ENCODE assay signal across 12 mouse cellular contexts in the genomic region with DNA sequence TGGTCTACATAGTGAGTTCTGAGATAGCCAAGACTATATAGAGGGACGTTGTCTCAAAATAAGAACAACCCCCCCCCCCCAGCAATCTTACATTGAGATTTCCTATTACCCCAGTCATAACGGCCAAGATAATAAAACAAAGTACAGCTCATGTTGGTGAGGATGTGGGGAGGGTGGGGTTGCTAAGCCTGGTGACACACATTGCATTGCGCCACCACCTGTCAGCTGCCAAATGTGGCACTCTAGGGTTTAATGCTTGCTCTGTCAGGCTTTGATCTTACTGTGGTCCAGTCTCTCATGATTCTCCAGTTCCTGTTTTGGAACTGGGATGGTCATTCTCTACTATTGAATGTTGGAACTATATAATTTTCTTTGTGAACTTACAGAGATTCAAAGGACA. TPM values are rescaled to one million over a fixed set of nuclear protein-coding genes. Genes with fewer than 3 reads are reported as not detected.
DNase-seq lines count a peak whose midpoint lies in the region; ATAC-seq and TF ChIP-seq lines count a peak whose summit lies in the region.
"Had no signal": no experiment of that assay in that cellular context is flagged by ENCODE, and none has a peak within 500 bp of the region (broad histone marks: within the 10 kb centered on the region; RNA-seq: fewer than 3 reads in every experiment).

No protein-coding gene starts in this region.

- TF ChIP-seq CTCF in CH12.LX (conservative IDR thresholded peaks at IDR 0.05 in 1 of 2, IDR thresholded peaks at IDR 0.05 in 1 of 2; ENCODE audit: low read depth in 2 of 2, low read length in 2 of 2), result peak in 1 of 2 experiments; percentile 48; a peak in 2 of 4 replicates

- H3K27me3 ChIP-seq in CH12.LX (replicated peaks), result no peaks in the 10 kb centered on the region
- H3K27me3 ChIP-seq in hindbrain, embryonic 10.5 days (ENCODE audit: insufficient read depth, poor library complexity, severe bottlenecking), result no peaks in the 10 kb centered on the region
- H3K27me3 ChIP-seq in heart, embryonic 12.5 days (replicated peaks), result no peaks in the 10 kb centered on the region
- H3K27me3 ChIP-seq: heart, embryonic 15.5 days; liver, embryonic 15.5 days had no signal

- H3K4me1 ChIP-seq in CH12.LX (ENCODE audit: control insufficient read depth in 1 of 2, insufficient read depth in 2 of 2), result peaks cover 2 to 3% of the 10 kb centered on the region in 2 experiments; a peak in 1 of 4 replicates
- H3K4me1 ChIP-seq in hindbrain, embryonic 10.5 days (replicated peaks), result no peaks in the 10 kb centered on the region
- H3K4me1 ChIP-seq in heart, embryonic 12.5 days (replicated peaks), result no peaks in the 10 kb centered on the region

- no peak for TF ChIP-seq EP300 in CH12.LX (IDR thresholded peaks at IDR 0.05; ENCODE audit: low read length)

- TF ChIP-seq POLR2A in CH12.LX (IDR thresholded peaks at IDR 0.05; ENCODE audit: low read depth, low read length), result no peak

- H3K4me2 ChIP-seq in CH12.LX (ENCODE audit: insufficient read depth, low read depth, poor library complexity, severe bottlenecking), result no peak overlapping the region
- no peak overlapping the region for H3K4me2 ChIP-seq in heart, embryonic 12.5 days
- H3K4me2 ChIP-seq: heart, embryonic 15.5 days; liver, embryonic 15.5 days had no signal

- H3K4me3 ChIP-seq in CH12.LX (replicated peaks in 1 of 3; ENCODE audit: low read depth in 2 of 3, low read length in 2 of 3, poor library complexity in 1 of 3), result no peak overlapping the region
- no peak overlapping the region for H3K4me3 ChIP-seq in hindbrain, embryonic 10.5 days
- H3K4me3 ChIP-seq in heart, embryonic 12.5 days, result no peak overlapping the region
- H3K4me3 ChIP-seq: heart, embryonic 15.5 days; liver, embryonic 15.5 days had no signal

- dilution Hi-C loops in CH12.LX (cut with MboI; ENCODE audit: extremely low pct_ligation_motif_present, extremely low pct_unique_long_range_greater_than_20kb, low sequenced_read_pairs), result no loop called here

- in situ Hi-C loops in CH12.LX (cut with MboI; ENCODE audit: low pct_ligation_motif_present, low pct_unique_long_range_greater_than_20kb, low sequenced_read_pairs), result no loop called here

- peak; percentile 46 for ATAC-seq in inflammation-experienced regulatory T-cells, adult 6 months
- ATAC-seq in megakaryocyte progenitor cell, adult 5-6 weeks (replicated peaks; ENCODE audit: poor library complexity), result peak; percentile 98
- ATAC-seq in heart, embryonic 12.5 days (ENCODE audit: insufficient number of reproducible peaks, low FRiP score), result no peak

- no peaks in the 10 kb centered on the region for H3K79me2 ChIP-seq in CH12.LX (replicated peaks; ENCODE audit: control insufficient read depth, extremely low read depth, insufficient read depth, poor library complexity, severe bottlenecking)

- H3K27ac ChIP-seq in CH12.LX (ENCODE audit: insufficient read depth, low read depth), result no peak overlapping the region
- H3K27ac ChIP-seq in hindbrain, embryonic 10.5 days, result no peak overlapping the region
- no peak overlapping the region for H3K27ac ChIP-seq in heart, embryonic 12.5 days (ENCODE audit: poor library complexity, severe bottlenecking)
- H3K27ac ChIP-seq: heart, embryonic 15.5 days; kidney, postnatal 0 days; liver, embryonic 15.5 days had no signal

- DNase-seq in 3T3-L1 (ENCODE audit: low read depth, low spot score) (peak; percentile 71), CH12.LX (ENCODE audit: extremely low read depth) (no peak)
- DNase-seq in hindbrain, embryonic 10.5 days (ENCODE audit: low spot score), result no peak
- no peak for DNase-seq in right cerebral cortex, postnatal 4 days
- no peak for DNase-seq in gastrocnemius, adult 18-20 months (ENCODE audit: low spot score)
- DNase-seq: cerebellum, adult 8-10 months had no signal

- peak; percentile 12 for TF ChIP-seq RAD21 in CH12.LX (IDR thresholded peaks at IDR 0.05; ENCODE audit: low read depth, low read length)

- 91% methylated on average over 3 of the region's 3 CpGs for WGBS in hindbrain, embryonic 10.5 days
- 79% methylated on average over 3 of the region's 3 CpGs for WGBS in heart, embryonic 12.5 days

- H3K36me3 ChIP-seq in CH12.LX (replicated peaks in 1 of 2; ENCODE audit: control insufficient read depth in 1 of 2, insufficient read depth in 1 of 2, low read length in 1 of 2), result no peaks in the 10 kb centered on the region
- no peaks in the 10 kb centered on the region for H3K36me3 ChIP-seq in hindbrain, embryonic 10.5 days
- no peaks in the 10 kb centered on the region for H3K36me3 ChIP-seq in heart, embryonic 12.5 days
- H3K36me3 ChIP-seq: heart, embryonic 15.5 days; liver, embryonic 15.5 days had no signal

- no peaks in the 10 kb centered on the region for H3K9me3 ChIP-seq in CH12.LX (replicated peaks; ENCODE audit: low read length)
- no peaks in the 10 kb centered on the region for H3K9me3 ChIP-seq in hindbrain, embryonic 10.5 days
- no peaks in the 10 kb centered on the region for H3K9me3 ChIP-seq in heart, embryonic 12.5 days (replicated peaks)
- H3K9me3 ChIP-seq: heart, embryonic 15.5 days; liver, embryonic 15.5 days had no signal

- H3K9ac ChIP-seq in CH12.LX (ENCODE audit: insufficient read depth, low read depth), result no peak overlapping the region
- no peak overlapping the region for H3K9ac ChIP-seq in heart, embryonic 12.5 days
- H3K9ac ChIP-seq: heart, embryonic 15.5 days; liver, embryonic 15.5 days had no signal

TF ChIP-seq in CH12.LX, 34 proteins besides CTCF, POLR2A, EP300 and RAD21:
- peak; percentile 42 for TF ChIP-seq SMC3 (IDR thresholded peaks at IDR 0.05; ENCODE audit: low read depth, low read length)
- no peak for TF ChIP-seq MEF2A (IDR thresholded peaks at IDR 0.05; ENCODE audit: borderline replicate concordance, low read depth, low read length)
TF ChIP-seq in CH12.LX: peak in this region for 1.

RNA-seq across cellular contexts. Expression of gene Tmem230, which starts 43.8 kb away (rescaled TPM):
- 20.3 and 27.7 TPM in 2 replicates for total RNA-seq in CH12.LX (2012; rRNA removed)
- 34.7 and 35.2 TPM in 2 replicates for total RNA-seq in CH12.LX (2014; rRNA removed)
- 28.9 and 38.2 TPM in 2 replicates for polyA plus RNA-seq in CH12.LX (2012; ENCODE audit: insufficient read length, low read depth)
- polyA plus RNA-seq in inflammation-experienced regulatory T-cells, adult 6 months (2017; shearing (Covaris generic)), result 10 to 100 TPM; 28.2 to 45.1 (median 37.2) TPM
- 60.6 and 64.6 TPM in 2 replicates for total RNA-seq in megakaryocyte progenitor cell, adult 5-6 weeks (2015)
- total RNA-seq in megakaryocyte progenitor cell, adult 5-6 weeks (2017), result 17.2 and 23.0 TPM in 2 replicates
- 43.7 and 52.6 TPM in 2 replicates for polyA plus RNA-seq in hindbrain, embryonic 10.5 days (2016; fragmentation: Nextera tagmentation; extraction: Ambion mirVana)
- polyA plus RNA-seq in heart, embryonic 12.5 days (2016; fragmentation: Nextera tagmentation; extraction: Ambion mirVana), result 40.3 and 40.7 TPM in 2 replicates
- total RNA-seq in gastrocnemius, adult 18-20 months (2021), result 10 to 100 TPM; 27.2 to 28.8 TPM

RNA-seq across cellular contexts. Expression of gene Pcna, which starts 49.3 kb away (rescaled TPM):
- total RNA-seq in CH12.LX (2012; rRNA removed) (354 and 466 TPM in 2 replicates), CH12.LX (2014; rRNA removed) (839 and 915 TPM in 2 replicates)
- 550 and 554 TPM in 2 replicates for polyA plus RNA-seq in CH12.LX (2012; ENCODE audit: insufficient read length, low read depth)
- polyA plus RNA-seq in inflammation-experienced regulatory T-cells, adult 6 months (2017; shearing (Covaris generic)), result 100 to 1,000 TPM; 149 to 308 (median 151) TPM
- 782 and 829 TPM in 2 replicates for total RNA-seq in megakaryocyte progenitor cell, adult 5-6 weeks (2015)
- total RNA-seq in megakaryocyte progenitor cell, adult 5-6 weeks (2017), result 543 and 606 TPM in 2 replicates
- 311 and 400 TPM in 2 replicates for polyA plus RNA-seq in hindbrain, embryonic 10.5 days (2016; fragmentation: Nextera tagmentation; extraction: Ambion mirVana)
- polyA plus RNA-seq in heart, embryonic 12.5 days (2016; fragmentation: Nextera tagmentation; extraction: Ambion mirVana), result 172 and 177 TPM in 2 replicates
- 10 to 100 TPM; 18.1 to 19.8 TPM for total RNA-seq in gastrocnemius, adult 18-20 months (2021)

RNA-seq across cellular contexts. Expression of gene Slc23a2, which starts 58.9 kb away (rescaled TPM):
- total RNA-seq in CH12.LX (2012; rRNA removed) (11.8 and 13.4 TPM in 2 replicates), CH12.LX (2014; rRNA removed) (10.6 and 11.0 TPM in 2 replicates)
- 20.3 and 21.7 TPM in 2 replicates for polyA plus RNA-seq in CH12.LX (2012; ENCODE audit: insufficient read length, low read depth)
- polyA plus RNA-seq in inflammation-experienced regulatory T-cells, adult 6 months (2017; shearing (Covaris generic)), result 10 to 100 TPM; 11.6 to 12.1 (median 11.8) TPM
- 5.4 and 6.7 TPM in 2 replicates for total RNA-seq in megakaryocyte progenitor cell, adult 5-6 weeks (2015)
- 7.4 and 25.7 TPM in 2 replicates for total RNA-seq in megakaryocyte progenitor cell, adult 5-6 weeks (2017)
- polyA plus RNA-seq in hindbrain, embryonic 10.5 days (2016; fragmentation: Nextera tagmentation; extraction: Ambion mirVana), result 10.3 and 11.8 TPM in 2 replicates
- polyA plus RNA-seq in heart, embryonic 12.5 days (2016; fragmentation: Nextera tagmentation; extraction: Ambion mirVana), result 10.1 and 12.1 TPM in 2 replicates
- 10 to 100 TPM in 1 of 2 experiments, 1 to 10 TPM in 1; 9.4 to 12.9 TPM for total RNA-seq in gastrocnemius, adult 18-20 months (2021)

RNA-seq across cellular contexts. Expression of gene Cds2, which starts 59.2 kb away (rescaled TPM):
- total RNA-seq in CH12.LX (2012; rRNA removed) (18.7 and 20.3 TPM in 2 replicates), CH12.LX (2014; rRNA removed) (15.9 and 21.2 TPM in 2 replicates)
- polyA plus RNA-seq in CH12.LX (2012; ENCODE audit: insufficient read length, low read depth), result 26.0 and 38.9 TPM in 2 replicates
- 10 to 100 TPM; 24.8 to 35.4 (median 25.0) TPM for polyA plus RNA-seq in inflammation-experienced regulatory T-cells, adult 6 months (2017; shearing (Covaris generic))
- total RNA-seq in megakaryocyte progenitor cell, adult 5-6 weeks (2015), result 6.9 and 9.3 TPM in 2 replicates
- total RNA-seq in megakaryocyte progenitor cell, adult 5-6 weeks (2017), result 8.6 and 10.5 TPM in 2 replicates
- 27.9 and 31.3 TPM in 2 replicates for polyA plus RNA-seq in hindbrain, embryonic 10.5 days (2016; fragmentation: Nextera tagmentation; extraction: Ambion mirVana)
- polyA plus RNA-seq in heart, embryonic 12.5 days (2016; fragmentation: Nextera tagmentation; extraction: Ambion mirVana), result 18.9 and 21.0 TPM in 2 replicates
- total RNA-seq in gastrocnemius, adult 18-20 months (2021), result 10 to 100 TPM; 14.6 to 20.6 TPM
